Mouse (Mus musculus) heart, embryonic 13.5 days (tissue): ENCODE data around the gene Nudt19. TPM values are rescaled to one million over a fixed set of nuclear protein-coding genes. Genes with fewer than 3 reads are reported as not detected.
A peak's percentile ranks its signal among the peaks of the same experiment; 100 is the strongest.

Experiments used
- ATAC-seq: fragments of 200-750 bp; cut with Nextera tagmentation; 2 replicates; pipeline ENCODE4 v1.8.0; 2017; ENCODE audit warnings: moderate TSS enrichment; ENCODE audit not compliant: insufficient number of reproducible peaks, low FRiP score, low TSS enrichment; ENCODE audit errors: extremely low read depth
- H3K27ac ChIP-seq: fragments of 300-500 bp; sonication (generic); replicated peaks from 2 replicates; pipeline ENCODE4 v1.5.1; 2015; ENCODE audit warnings: moderate library complexity, mild to moderate bottlenecking, inconsistent platforms
- H3K27me3 ChIP-seq: fragments of 300-500 bp; sonication (generic); replicated peaks from 2 replicates; pipeline ENCODE4 v1.6.1; 2015; ENCODE audit warnings: mild to moderate bottlenecking, inconsistent platforms
- H3K36me3 ChIP-seq: fragments of 300-500 bp; sonication (generic); 2 replicates; pipeline ENCODE4 v1.6.1; 2015; ENCODE audit warnings: mild to moderate bottlenecking, inconsistent platforms
- H3K4me1 ChIP-seq: fragments of 300-500 bp; sonication (generic); 2 replicates; pipeline ENCODE4 v1.6.1; 2015; ENCODE audit warnings: inconsistent platforms
- H3K4me2 ChIP-seq: fragments of 300-500 bp; sonication (generic); 2 replicates; pipeline ENCODE4 v1.6.1; 2015; ENCODE audit warnings: inconsistent platforms, mild to moderate bottlenecking, moderate library complexity
- H3K4me3 ChIP-seq: fragments of 300-500 bp; sonication (generic); 2 replicates; pipeline ENCODE4 v1.5.1; 2015; ENCODE audit warnings: moderate library complexity, mild to moderate bottlenecking, inconsistent platforms
- H3K9ac ChIP-seq: fragments of 300-500 bp; sonication (generic); 2 replicates; pipeline ENCODE4 v1.6.1; 2015; ENCODE audit warnings: inconsistent platforms, mild to moderate bottlenecking, moderate library complexity
- H3K9me3 ChIP-seq: fragments of 300-500 bp; sonication (generic); 2 replicates; pipeline ENCODE4 v1.6.1; 2016; ENCODE audit warnings: inconsistent platforms
- WGBS: fragments of 180-500 bp; shearing (Covaris S2); methylation state at CpG from one replicate; pipeline ENCODE4 v1.1.7; 2015; ENCODE audit warnings: mixed read lengths; 5-methylcytosine and 5-hydroxymethylcytosine counted together
- polyA plus RNA-seq: library from polyadenylated mRNA; unstranded; fragments of >200 nt; fragmentation: Nextera tagmentation; extraction: Ambion mirVana; gene quantifications from 2 replicates; pipeline ENCODE4 v1.2.1, GENCODE M21; 2015

Nudt19 gene
- polyA plus RNA-seq: 89.9 and 104 TPM in 2 replicates

GRCm38 (mm10) chr7:35556205-35556603, at the start of gene Nudt19:
Gene Nudt19, minus strand, starts transcription at chr7:35556304.
- peaks cover 29% of the 10 kb centered on the region for H3K4me1 ChIP-seq
- H3K9me3 ChIP-seq: no peaks in the 10 kb centered on the region
- no peak for ATAC-seq
- no peaks in the 10 kb centered on the region for H3K27me3 ChIP-seq
- H3K9ac ChIP-seq: peak within 1 kb of the TSS; percentile 94
- peak within 1 kb of the TSS; percentile 99 for H3K27ac ChIP-seq
- WGBS: 63% methylated on average over 4 of the region's 4 CpGs
- H3K36me3 ChIP-seq: peaks cover 7% of the 10 kb centered on the region
- H3K4me2 ChIP-seq: peak within 1 kb of the TSS; percentile 96
- H3K4me3 ChIP-seq: peak within 1 kb of the TSS; percentile 88

DNA sequence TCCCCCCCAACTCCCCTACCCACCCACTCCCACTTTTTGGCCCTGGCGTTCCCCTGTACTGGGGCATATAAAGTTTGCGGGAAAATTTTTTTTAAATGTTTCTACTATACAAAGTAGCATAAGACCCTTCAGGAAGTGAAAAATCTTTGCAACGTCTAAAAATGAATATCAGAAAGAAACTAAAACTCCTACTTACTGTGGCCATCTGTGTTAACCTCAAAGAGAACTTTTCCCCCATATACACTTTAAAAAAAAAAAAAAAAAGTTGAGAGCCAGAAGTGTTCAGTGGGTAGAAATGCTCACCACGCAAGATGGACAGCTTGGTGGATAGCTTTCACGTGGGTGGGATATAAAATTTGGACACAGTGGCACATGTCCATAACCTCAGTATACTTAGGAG, 46.7 kb upstream of the Nudt19 start:
- no peaks in the 10 kb centered on the region for H3K27me3 ChIP-seq
- H3K4me3 ChIP-seq: no peak overlapping the region
- H3K4me1 ChIP-seq: 0 out of 2 replicates have a peak, but pooled peaks cover 3% of the 10 kb centered on the region
- peaks cover 87% of the 10 kb centered on the region for H3K36me3 ChIP-seq
- H3K9ac ChIP-seq: no peak overlapping the region
- H3K9me3 ChIP-seq: no peaks in the 10 kb centered on the region
- H3K4me2 ChIP-seq: no peak overlapping the region
- ATAC-seq: no peak
- 88% methylated on average over 5 of the region's 5 CpGs for WGBS
- H3K27ac ChIP-seq: no peak overlapping the region

DNA sequence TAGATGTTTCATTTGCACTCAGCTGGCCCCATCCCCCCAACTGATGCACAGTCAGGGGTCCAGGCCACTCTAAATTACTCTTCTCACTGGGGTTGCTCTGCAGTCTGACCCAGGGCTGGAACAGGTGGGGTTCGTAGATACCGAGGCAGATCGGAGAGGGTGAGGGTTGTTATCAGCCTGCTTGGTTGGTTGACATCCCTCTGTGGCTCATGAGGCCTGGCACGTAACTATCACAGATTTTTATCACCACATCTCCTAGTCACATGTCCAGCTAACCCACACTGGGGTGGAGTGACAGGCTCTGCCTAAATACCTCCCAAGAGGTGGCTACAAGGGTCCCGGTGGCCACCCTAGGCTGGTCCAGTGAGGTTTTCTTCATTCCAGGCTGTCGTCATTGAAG, 45.0 kb upstream of the Nudt19 start:
- Histone ChIP-seq H3K4me1 (0 out of 2 replicates have a peak, but pooled peaks cover 3% of the 10 kb centered on the region), H3K9me3 (no peaks in the 10 kb centered on the region), H3K9ac (no peak overlapping the region), H3K4me3 (no peak overlapping the region), H3K27me3 (no peaks in the 10 kb centered on the region), H3K36me3 (peaks cover 81% of the 10 kb centered on the region), H3K4me2 (no peak overlapping the region), H3K27ac (no peak overlapping the region)
- ATAC-seq: no peak
- 64% methylated on average over 6 of the region's 6 CpGs for WGBS

GRCm38 (mm10) chr7:35600031-35600430, 43.9 kb upstream of the Nudt19 start:
- peaks cover 81% of the 10 kb centered on the region for H3K36me3 ChIP-seq

DNA sequence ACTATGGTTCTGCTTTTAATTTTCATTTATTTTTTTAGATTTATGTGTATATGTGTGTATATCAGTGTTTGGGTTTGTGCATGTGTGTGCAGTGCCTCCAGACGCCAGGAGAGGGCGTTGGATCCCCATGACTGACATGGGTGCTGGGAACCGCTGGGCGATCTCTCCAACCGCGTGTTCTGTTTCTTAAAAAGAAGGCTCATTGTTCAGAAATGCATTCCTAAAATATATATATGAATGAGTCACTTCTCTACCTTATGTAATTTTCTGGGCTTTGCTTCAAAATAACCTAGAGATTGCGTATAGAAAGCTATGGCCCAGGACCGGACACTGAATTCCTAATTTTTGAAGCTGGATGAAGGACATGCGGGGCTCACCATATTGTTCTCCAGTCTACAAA, 43.4 kb upstream of the Nudt19 start:
- no peak for ATAC-seq
- Histone ChIP-seq H3K4me2 (no peak overlapping the region), H3K4me3 (no peak overlapping the region), H3K9ac (no peak overlapping the region), H3K4me1 (0 out of 2 replicates have a peak, but pooled peaks cover 3% of the 10 kb centered on the region), H3K27ac (no peak overlapping the region), H3K9me3 (no peaks in the 10 kb centered on the region), H3K27me3 (no peaks in the 10 kb centered on the region), H3K36me3 (peaks cover 81% of the 10 kb centered on the region)
- 84% methylated on average over 9 of the region's 9 CpGs for WGBS

More at GRCm38 (mm10) chr7:35600031-35600430, 43.9 kb upstream of the Nudt19 start:
- no peak overlapping the region for H3K9ac ChIP-seq
- no peak overlapping the region for H3K4me3 ChIP-seq
- 0 out of 2 replicates have a peak, but pooled peaks cover 3% of the 10 kb centered on the region for H3K4me1 ChIP-seq
- 81% methylated on average over 10 of the region's 10 CpGs for WGBS
- ATAC-seq: no peak
- no peak overlapping the region for H3K4me2 ChIP-seq
- no peak overlapping the region for H3K27ac ChIP-seq
- no peaks in the 10 kb centered on the region for H3K9me3 ChIP-seq
- H3K27me3 ChIP-seq: no peaks in the 10 kb centered on the region

DNA sequence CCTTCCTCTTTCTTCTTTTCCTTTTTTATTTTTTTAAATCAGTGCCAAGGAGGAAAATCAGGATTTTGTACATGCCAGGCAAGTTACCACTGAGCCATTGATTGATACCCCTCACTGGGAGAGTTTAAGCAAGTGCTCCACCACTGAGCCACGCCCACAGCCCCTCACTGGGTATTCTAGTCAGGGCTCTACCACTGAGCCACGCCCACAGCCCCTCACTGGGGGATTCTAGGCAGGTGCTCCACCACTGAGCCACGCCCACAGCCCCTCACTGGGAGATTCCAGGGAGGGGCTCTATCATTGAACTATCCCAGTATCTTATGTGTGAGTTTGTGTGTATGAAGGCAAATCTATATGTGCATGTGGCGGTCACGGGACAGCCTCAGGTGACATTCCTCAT, 38.2 kb upstream of the Nudt19 start:
- Histone ChIP-seq H3K27me3 (no peaks in the 10 kb centered on the region), H3K27ac (no peak overlapping the region), H3K9me3 (no peaks in the 10 kb centered on the region), H3K4me2 (no peak overlapping the region), H3K4me3 (no peak overlapping the region), H3K36me3 (peaks cover 72% of the 10 kb centered on the region), H3K9ac (no peak overlapping the region), H3K4me1 (0 out of 2 replicates have a peak, but pooled peaks cover 3% of the 10 kb centered on the region)
- WGBS: 85% methylated on average over 5 of the region's 5 CpGs
- ATAC-seq: no peak

GRCm38 (mm10) chr7:35590731-35591191, 34.7 kb upstream of the Nudt19 start:
- peaks cover 16% of the 10 kb centered on the region for H3K4me1 ChIP-seq
- H3K36me3 ChIP-seq: peaks cover 46% of the 10 kb centered on the region
- ATAC-seq: no peak
- no peak overlapping the region for H3K4me3 ChIP-seq
- 85% methylated on average over 10 of the region's 10 CpGs for WGBS
- no peaks in the 10 kb centered on the region for H3K9me3 ChIP-seq
- no peak overlapping the region for H3K4me2 ChIP-seq
- H3K27me3 ChIP-seq: no peaks in the 10 kb centered on the region
- H3K27ac ChIP-seq: no peak overlapping the region
- H3K9ac ChIP-seq: no peak overlapping the region

DNA sequence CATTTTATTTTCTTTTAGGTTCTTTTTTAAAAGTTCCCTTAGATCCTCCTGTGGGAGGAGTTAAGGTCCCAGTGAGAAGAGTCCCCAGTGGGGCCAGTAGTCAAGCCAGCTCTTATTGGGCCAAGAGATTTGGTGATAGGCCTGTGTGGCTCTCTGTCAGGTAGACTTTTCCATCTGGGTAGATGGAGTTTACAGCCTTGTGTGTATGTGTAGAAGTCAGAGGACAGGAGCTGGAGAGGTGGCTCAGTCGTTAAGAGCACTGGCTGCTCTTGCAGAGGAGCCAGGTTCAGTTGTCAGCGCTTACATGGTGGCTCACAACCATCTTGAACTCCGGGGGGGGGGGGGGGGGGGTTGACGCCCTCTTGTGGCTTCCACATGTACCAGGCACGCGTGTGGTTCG, 33.4 kb upstream of the Nudt19 start:
- Histone ChIP-seq H3K36me3 (peaks cover 34% of the 10 kb centered on the region), H3K4me1 (peaks cover 21% of the 10 kb centered on the region), H3K27ac (no peak overlapping the region), H3K4me2 (no peak overlapping the region), H3K4me3 (no peak overlapping the region), H3K9ac (no peak overlapping the region), H3K27me3 (peaks cover 7% of the 10 kb centered on the region), H3K9me3 (no peaks in the 10 kb centered on the region)
- ATAC-seq: no peak
- WGBS: 74% methylated on average over 7 of the region's 7 CpGs

- no peak overlapping the region for H3K27ac ChIP-seq
- H3K4me3 ChIP-seq: no peak overlapping the region
- H3K4me1 ChIP-seq: peaks cover 27% of the 10 kb centered on the region
- ATAC-seq: no peak
- no peak overlapping the region for H3K9ac ChIP-seq
- H3K36me3 ChIP-seq: peaks cover 30% of the 10 kb centered on the region
- no peaks in the 10 kb centered on the region for H3K9me3 ChIP-seq
- 71% methylated on average over 9 of the region's 9 CpGs for WGBS
- H3K4me2 ChIP-seq: no peak overlapping the region
- H3K27me3 ChIP-seq: peaks cover 13% of the 10 kb centered on the region
These were observed 32.8 kb upstream of the Nudt19 start for GRCm38 (mm10) chr7:35588680-35589428.

- H3K36me3 ChIP-seq: peaks cover 19% of the 10 kb centered on the region
- peaks cover 24% of the 10 kb centered on the region for H3K27me3 ChIP-seq
- no peaks in the 10 kb centered on the region for H3K9me3 ChIP-seq
- H3K4me3 ChIP-seq: no peak overlapping the region
- WGBS: 66% methylated on average over 5 of the region's 5 CpGs
- no peak overlapping the region for H3K27ac ChIP-seq
- H3K4me2 ChIP-seq: no peak overlapping the region
- ATAC-seq: no peak
- peaks cover 36% of the 10 kb centered on the region for H3K4me1 ChIP-seq
- no peak overlapping the region for H3K9ac ChIP-seq
These were observed 31.6 kb upstream of the Nudt19 start for GRCm38 (mm10) chr7:35587728-35588127.

GRCm38 (mm10) chr7:35586906-35587445, 30.9 kb upstream of the Nudt19 start:
- Histone ChIP-seq H3K27me3 (peaks cover 32% of the 10 kb centered on the region), H3K9me3 (no peaks in the 10 kb centered on the region), H3K27ac (no peak overlapping the region), H3K4me2 (peak overlapping the region; percentile 96), H3K9ac (peak overlapping the region; percentile 86), H3K4me3 (peak overlapping the region; percentile 78), H3K4me1 (peaks cover 36% of the 10 kb centered on the region), H3K36me3 (peaks cover 11% of the 10 kb centered on the region)
- ATAC-seq: no peak
- WGBS: 19% methylated on average over 15 of the region's 15 CpGs
